ENCODE assay signal across 10 mouse cellular contexts in the genomic region with DNA sequence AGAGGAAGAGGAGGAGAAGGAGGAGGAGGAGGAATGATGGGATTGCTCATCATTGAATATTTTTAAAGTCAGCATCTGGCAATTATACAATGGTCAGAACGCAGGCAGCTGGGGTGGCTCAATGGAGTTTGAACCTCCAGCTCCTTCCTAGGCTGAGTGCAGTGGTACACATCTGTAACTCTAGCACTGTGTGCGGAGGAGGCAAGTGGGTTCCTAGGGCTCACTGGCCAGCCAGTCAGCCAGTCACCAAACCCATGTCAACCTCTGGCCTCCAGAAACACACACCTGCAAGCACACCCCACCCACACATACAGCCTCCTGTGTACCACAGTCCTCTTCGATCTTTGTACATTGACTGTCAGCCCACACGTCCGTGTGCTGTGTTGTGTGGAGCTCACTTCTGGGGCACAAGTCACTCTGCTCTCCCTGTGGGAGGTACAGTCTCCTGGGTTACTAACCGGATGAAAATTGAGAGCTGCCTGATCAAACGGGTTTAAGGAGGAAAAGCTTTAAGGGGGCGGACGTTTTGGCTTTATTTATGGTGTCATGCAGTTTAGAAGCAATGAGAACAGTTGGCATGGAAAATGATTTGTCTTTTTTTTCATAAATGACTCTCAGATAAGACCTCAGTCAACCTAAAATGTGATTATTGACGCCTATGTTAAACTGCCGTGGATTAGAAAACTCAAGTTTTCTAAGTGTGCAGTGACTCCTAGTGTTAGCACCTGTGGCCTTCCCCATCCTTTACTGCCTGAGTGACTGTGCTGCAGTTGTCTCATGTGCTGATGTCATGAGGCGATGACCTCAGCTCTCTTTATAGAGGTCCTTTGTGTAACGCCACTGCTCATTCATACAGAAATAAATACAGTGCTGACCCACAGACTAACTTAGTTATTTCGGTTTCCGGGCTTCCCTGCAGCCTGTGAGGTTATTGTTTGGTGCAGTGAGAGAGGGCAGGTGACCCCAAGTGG.
DNase-seq lines count a peak whose midpoint lies in the region; ATAC-seq lines count a peak whose summit lies in the region.
"Had no signal": no experiment of that assay in that cellular context is flagged by ENCODE, and none has a peak within 500 bp of the region (broad histone marks: within the 10 kb centered on the region; RNA-seq: fewer than 3 reads in every experiment).

No protein-coding gene starts in this region.

- no peak overlapping the region for H3K27ac ChIP-seq in kidney, embryonic 14.5 days (ENCODE audit: low read depth, low read length)
- no peak overlapping the region for H3K27ac ChIP-seq in neural tube, embryonic 12.5 days
- H3K27ac ChIP-seq: macrophage had no signal

- peaks cover 5% of the 10 kb centered on the region for H3K4me1 ChIP-seq in kidney, embryonic 14.5 days (ENCODE audit: control insufficient read depth, insufficient read depth, low read length)
- H3K4me1 ChIP-seq in neural tube, embryonic 12.5 days = peaks cover 22% of the 10 kb centered on the region

- H3K4me3 ChIP-seq in kidney, embryonic 14.5 days (ENCODE audit: low read length) = no peak overlapping the region
- no peak overlapping the region for H3K4me3 ChIP-seq in neural tube, embryonic 12.5 days

- no peak overlapping the region for H3K4me2 ChIP-seq in kidney, embryonic 14.5 days (replicated peaks; ENCODE audit: low read depth, low read length)
- H3K4me2 ChIP-seq in neural tube, embryonic 12.5 days (replicated peaks) = no peak overlapping the region

- H3K9me3 ChIP-seq in kidney, embryonic 14.5 days (ENCODE audit: control insufficient read depth, low read length) = no peaks in the 10 kb centered on the region
- no peaks in the 10 kb centered on the region for H3K9me3 ChIP-seq in neural tube, embryonic 12.5 days

- ATAC-seq in kidney, embryonic 14.5 days (ENCODE audit: low FRiP score, low TSS enrichment) = peak; percentile 36
- peak; percentile 33; the same call in 1 of the 2 replicates for ATAC-seq in neural tube, embryonic 12.5 days (ENCODE audit: low FRiP score, low read depth)
- no peak for ATAC-seq in cerebellum, adult (ENCODE audit: insufficient number of reproducible peaks, low FRiP score, low TSS enrichment)
- ATAC-seq: activated CD4-positive, CD25-positive, alpha-beta regulatory T cell, adult 4 months had no signal

- H3K36me3 ChIP-seq in kidney, embryonic 14.5 days (ENCODE audit: control insufficient read depth, insufficient read depth, low read length) = peaks cover 2% of the 10 kb centered on the region; the same call in 1 of the 2 replicates
- H3K36me3 ChIP-seq in neural tube, embryonic 12.5 days = 0 out of 2 replicates have a peak, but pooled peaks cover 5% of the 10 kb centered on the region

- DNase-seq in embryo, embryonic 11 days = peak; percentile 20
- DNase-seq in embryo, embryonic 10 days (ENCODE audit: low spot score) = no peak
- DNase-seq in kidney, adult 9 months = no peak
- no peak for DNase-seq in neural tube, embryonic 10.5 days (ENCODE audit: extremely low spot score, low spot score)
- DNase-seq in telencephalon, adult 2 months (ENCODE audit: low read depth, low spot score) = peak; percentile 50

- 41% methylated on average over 15 of the region's 15 CpGs for WGBS in kidney, embryonic 14.5 days
- WGBS in neural tube, embryonic 12.5 days = 55% methylated on average over 15 of the region's 15 CpGs

- no peaks in the 10 kb centered on the region for H3K27me3 ChIP-seq in kidney, embryonic 14.5 days (ENCODE audit: control insufficient read depth, insufficient read depth, low read length)
- H3K27me3 ChIP-seq in neural tube, embryonic 12.5 days (replicated peaks) = no peaks in the 10 kb centered on the region

- 0 out of 2 replicates have a peak overlapping the region, but pooled peaks have one; percentile 28 for H3K9ac ChIP-seq in kidney, embryonic 14.5 days (ENCODE audit: low read depth, low read length)
- H3K9ac ChIP-seq in neural tube, embryonic 12.5 days = no peak overlapping the region

Comparison
In these comparisons a context has a peak if more than half of its experiments do, and no peak if none do; other contexts are left out.
1. DNase-seq: peak in embryo, embryonic 11 days (single experiment) and telencephalon, adult 2 months (single experiment); none in embryo, embryonic 10 days (single experiment), kidney, adult 9 months (single experiment) and neural tube, embryonic 10.5 days (single experiment).